Mouse (Mus musculus): Measurements from ENCODE around the gene Fpgs.

The Fpgs gene

DNA sequence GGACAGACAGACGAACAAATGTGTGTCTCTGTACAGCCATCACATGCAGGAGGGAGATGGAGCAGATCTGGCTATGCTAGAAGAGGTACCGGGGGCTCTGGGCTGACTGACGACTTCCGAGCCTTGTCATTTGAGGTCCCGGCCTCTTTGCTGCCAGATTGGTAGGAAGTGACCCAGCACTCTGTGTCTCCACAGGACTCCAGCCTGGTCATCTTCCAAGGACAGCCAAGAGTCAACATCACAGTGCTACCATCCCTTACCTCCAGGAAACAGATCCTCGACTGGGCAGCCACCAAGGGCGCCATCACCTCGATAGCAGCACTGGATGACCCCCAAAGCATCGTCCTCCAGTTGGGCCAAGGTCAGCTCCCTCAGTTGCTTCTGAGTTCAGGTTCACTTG lies 32.8 kb downstream of the Fpgs start:
- no peak for DNase-seq (ENCODE audit: low spot score in 2 of 2)

DNA sequence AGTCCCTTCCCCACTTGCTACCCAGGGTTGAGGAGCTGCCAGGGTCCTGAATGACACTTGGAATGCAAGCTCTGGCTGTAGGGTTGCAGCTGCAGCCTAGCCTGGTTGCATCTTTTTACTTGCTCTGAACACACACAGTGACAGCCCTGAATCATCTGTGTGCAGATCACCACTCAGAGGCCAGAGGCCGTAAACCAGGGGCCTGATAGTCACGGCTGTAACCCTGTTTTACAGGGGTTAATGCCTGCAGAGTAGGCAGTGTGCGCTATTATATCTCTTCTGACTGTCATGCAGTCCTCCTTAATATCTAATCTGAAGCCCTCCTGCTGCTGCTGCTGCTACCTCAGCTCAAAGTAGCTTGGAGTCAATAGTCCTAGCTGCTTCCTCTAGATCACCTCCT lies 34.1 kb downstream of the Fpgs start:
- no peak for DNase-seq (ENCODE audit: low spot score in 2 of 2)

DNA sequence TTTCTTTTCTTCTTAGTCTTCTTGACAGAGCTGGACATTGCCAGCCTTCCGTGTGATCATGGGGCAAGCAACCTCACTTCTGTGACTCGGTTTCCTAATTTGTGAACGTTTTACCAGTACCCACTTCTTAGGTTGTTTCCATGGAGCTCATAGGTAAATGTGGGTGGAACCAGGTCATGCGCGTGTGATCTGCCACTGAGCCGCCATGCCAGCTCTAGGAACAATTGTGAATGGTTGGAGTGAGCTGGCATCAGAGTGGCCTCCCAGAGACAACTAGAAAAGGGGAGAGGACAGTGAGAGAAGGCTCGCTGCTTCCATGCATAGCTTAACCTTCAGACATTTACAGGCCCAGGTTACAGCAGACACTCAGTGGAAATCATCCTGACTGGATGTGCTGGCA lies 35.8 kb downstream of the Fpgs start:
- DNase-seq (ENCODE audit: low spot score in 2 of 2): no peak

DNA sequence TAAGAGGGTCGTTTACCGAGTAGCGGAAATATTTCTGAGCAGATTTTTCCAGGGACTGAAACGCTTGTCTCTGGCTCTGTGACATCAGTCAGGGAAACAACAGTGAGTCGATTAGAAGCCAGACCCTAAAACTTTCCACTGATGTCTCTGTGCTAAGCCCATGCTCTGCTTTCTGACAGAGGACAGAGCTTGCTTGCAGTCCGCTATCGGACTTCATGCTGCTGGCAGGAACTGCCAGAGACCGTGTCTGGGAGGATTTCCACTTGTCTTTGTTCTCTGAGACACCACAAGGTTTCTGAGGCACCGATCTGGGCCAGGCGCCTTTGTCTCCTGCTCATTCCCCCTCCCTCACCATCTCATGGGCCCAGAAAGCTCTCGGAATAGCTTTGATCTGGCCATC lies 36.2 kb downstream of the Fpgs start:
- DNase-seq (ENCODE audit: low spot score in 2 of 2): no peak

GRCm38 (mm10) chr2:32665853-32666252 lies 38.1 kb downstream of the Fpgs start:
- no peak for DNase-seq (ENCODE audit: low spot score in 2 of 2)

- DNase-seq (ENCODE audit: low spot score in 2 of 2): no peak
Measured at GRCm38 (mm10) chr2:32665345-32665744, 38.6 kb downstream of the Fpgs start.

GRCm38 (mm10) chr2:32662291-32662690 lies 41.7 kb downstream of the Fpgs start:
- DNase-seq (ENCODE audit: low spot score in 2 of 2): no peak

DNA sequence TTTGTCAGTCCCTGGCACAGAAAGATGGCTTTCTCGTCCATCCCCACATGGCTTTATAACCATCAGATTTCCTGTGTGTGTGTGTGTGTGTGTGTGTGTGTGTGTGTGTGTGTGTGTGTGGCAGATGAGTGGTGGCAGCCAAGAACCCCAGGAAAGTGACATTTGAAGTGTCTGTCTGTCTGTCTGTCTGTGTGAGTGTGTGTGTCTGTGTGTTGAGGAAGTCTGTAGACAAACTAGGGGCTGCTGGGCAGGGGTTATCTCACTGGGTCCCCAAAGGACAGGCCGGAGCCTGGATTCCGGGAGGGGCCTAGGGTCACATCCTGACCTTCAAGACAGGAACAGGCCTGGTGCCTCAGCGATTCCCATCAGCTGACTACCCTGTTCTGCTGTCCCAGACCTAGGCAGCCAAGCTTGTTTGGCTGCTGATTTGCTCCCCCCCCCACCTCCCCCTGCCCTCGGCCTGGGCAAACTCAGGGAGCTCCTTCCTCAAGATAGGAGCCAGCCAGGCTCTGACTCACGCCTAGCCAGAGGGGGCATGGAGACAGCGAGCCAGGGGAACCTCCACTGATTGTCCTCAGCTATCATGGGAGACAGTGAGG lies 42.3 kb downstream of the Fpgs start:
- peak; percentile 47 to 49 for DNase-seq (ENCODE audit: low spot score in 2 of 2)

DNA sequence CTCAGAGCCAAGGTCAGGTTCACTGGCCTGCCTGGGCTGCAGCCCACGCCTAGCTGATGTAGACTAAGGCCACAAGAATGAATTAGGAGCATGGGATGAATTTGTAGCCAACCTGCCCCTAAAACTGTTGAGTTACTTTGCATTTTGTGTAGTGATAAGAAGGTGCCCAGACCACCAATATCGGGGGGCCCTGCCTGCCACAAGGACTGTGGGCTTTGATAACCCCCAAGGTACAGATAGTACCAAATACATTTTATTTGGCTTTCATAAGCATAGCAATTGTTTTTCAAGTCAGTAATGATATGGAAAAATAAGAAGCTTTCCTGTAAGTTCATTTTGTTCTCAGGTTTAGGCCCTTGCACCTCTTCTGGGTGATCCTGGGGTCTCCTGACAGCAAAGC lies 45.1 kb downstream of the Fpgs start:
- no peak for DNase-seq (ENCODE audit: low spot score in 2 of 2)

DNA sequence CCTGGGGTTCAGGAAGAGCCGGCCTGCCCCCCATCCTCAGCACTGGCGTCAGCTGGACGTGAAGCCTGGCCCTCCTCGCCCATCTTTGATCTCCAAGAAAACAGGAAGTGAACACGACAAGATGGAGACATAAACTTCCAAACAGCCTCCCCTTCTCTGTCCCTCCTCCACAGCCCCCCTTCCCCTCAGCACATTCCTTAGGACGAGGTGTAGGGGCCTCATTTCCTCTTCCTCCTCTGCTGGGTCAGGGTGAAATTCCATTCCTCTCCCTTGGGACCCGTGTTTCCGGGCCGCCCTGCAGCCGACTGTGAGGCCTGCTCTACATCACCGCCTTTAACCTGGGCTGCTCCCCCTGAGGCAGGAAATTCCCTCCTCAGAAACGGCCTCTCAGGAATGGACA lies 48.1 kb downstream of the Fpgs start:
- no peak for DNase-seq (ENCODE audit: low spot score in 2 of 2)

DNA sequence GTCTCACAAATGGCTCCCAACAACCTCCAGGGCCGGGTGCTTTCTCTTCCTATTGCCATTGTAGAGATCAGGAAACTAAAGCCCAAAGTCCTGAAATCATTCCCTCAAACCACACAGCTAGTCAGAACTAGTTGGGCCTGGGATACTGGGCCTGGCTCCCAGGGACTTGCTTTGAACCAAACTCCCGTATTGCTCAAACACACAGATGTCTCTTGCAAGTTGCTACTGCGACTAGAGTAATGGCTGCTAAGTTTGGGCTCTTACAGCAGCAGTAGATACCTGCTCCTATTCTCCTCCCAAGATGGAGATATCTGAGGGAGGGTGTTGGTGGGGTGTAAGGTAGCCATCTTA lies 48.6 kb downstream of the Fpgs start:
- DNase-seq (ENCODE audit: low spot score in 2 of 2): no peak

- peak in 1 of 2 experiments; percentile 54 for DNase-seq (ENCODE audit: low spot score in 2 of 2)
Measured at GRCm38 (mm10) chr2:32654743-32655393, 49.1 kb downstream of the Fpgs start.

GRCm38 (mm10) chr2:32653764-32654163 lies 50.2 kb downstream of the Fpgs start:
- no peak for DNase-seq (ENCODE audit: low spot score in 2 of 2)

DNA sequence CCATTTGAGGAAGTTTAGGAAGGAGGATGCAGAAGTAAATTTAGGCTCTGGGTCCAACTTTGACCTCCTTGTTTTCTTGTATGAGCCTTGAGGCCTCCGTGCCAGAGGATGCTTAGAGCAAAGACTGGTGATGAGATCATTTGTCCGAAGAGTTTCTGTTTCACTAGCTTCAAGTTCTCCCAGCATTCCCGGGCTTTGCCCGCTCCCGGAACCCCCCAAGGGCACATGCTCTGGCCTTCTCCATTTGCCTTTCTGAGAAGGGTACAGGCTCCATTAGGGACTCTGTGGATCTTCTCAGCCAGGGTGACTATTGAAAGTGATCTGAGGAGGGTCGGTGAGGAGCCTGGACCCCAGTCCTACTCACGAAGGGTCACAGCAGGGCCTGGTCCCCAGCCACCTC lies 56.6 kb downstream of the Fpgs start:
- DNase-seq (ENCODE audit: low spot score in 2 of 2): no peak

- DNase-seq (ENCODE audit: low spot score in 2 of 2): no peak
Measured at GRCm38 (mm10) chr2:32646379-32647056, 57.4 kb downstream of the Fpgs start, which contains the start of gene Eng. Gene Eng (plus strand): TSS chr2:32646595.

- DNase-seq (ENCODE audit: low spot score in 2 of 2): no peak
Measured at GRCm38 (mm10) chr2:32645647-32646046, 58.3 kb downstream of the Fpgs start.

DNA sequence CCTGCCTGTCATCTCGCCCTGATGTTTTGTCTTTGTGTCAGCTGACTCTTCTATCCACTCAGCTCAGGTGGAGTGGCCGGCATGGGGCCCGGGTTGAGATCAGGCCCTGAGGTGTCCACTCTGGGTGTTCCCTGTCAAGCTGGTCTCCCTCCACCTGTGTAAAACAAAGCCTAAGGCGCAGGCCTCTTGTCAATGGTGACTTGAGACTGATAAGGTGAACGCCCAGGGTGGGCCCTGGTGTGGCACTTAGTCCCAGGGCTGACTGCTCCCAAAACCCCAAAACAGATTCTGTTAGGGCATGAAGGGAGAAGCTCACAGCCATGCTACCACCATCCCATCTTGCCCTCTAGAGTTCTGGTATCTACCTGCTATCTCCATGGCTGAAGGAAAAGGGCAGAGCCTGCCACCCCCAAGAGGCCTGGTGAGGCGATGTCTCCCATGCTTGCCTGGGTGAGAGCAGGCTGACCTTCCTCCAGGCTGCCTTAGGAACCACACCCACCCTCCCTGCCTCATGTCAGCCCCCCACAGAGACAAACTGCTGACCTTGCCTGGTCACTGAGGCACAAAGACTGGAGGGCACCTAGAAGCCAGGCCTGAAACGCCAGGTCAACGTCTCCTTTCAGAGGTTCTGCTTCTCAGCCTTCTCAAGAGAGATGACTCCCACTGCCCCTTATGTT lies 59.0 kb downstream of the Fpgs start:
- DNase-seq (ENCODE audit: low spot score in 2 of 2): no peak

- no peak for DNase-seq (ENCODE audit: low spot score in 2 of 2)
Measured at GRCm38 (mm10) chr2:32644083-32644482, 59.9 kb downstream of the Fpgs start.

GRCm38 (mm10) chr2:32642813-32643212 lies 61.1 kb downstream of the Fpgs start:
- DNase-seq (ENCODE audit: low spot score in 2 of 2): no peak

DNA sequence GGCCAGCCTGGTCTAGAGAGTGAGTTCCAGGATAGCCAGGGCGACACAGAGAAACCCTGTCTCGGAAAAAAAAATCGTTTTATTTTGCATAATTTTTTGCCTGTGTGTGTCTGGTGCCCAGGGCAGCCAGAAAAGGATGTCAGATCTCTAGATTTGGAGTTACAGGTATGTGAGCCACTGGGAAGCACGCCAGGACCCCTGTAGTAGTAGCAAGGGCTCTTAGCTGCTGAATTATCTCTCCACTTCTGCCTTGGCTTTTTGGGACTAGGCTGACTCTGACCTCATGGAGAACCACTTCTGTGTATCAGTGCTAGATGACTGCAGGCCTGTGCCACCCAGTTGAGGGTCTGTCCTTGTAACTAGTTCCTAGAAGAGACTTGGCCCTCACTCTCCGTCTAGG lies 62.1 kb downstream of the Fpgs start:
- DNase-seq (ENCODE audit: low spot score in 2 of 2): no peak

- no peak for DNase-seq (ENCODE audit: low spot score in 2 of 2)
Measured at GRCm38 (mm10) chr2:32640550-32641051, 63.3 kb downstream of the Fpgs start.

DNA sequence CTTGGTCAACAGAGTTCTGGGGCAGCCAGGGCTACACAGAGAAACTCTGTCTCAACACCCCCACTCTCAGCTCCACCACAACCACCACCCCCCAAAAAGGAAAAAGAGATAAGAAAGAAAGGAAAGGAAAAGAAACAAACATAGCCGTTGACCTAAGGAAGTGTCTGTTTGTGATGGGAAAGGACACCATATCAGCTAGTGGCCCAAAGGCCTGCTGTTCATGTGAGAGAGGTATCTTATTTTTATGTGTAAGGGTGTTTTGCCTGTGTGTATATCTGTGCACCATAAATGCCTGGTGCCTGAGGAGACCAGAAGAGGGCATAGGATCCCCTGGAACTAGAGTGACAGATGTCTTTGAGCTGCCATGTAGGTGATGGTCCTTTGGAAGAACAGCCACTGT lies 64.3 kb downstream of the Fpgs start:
- no peak for DNase-seq (ENCODE audit: low spot score in 2 of 2)
